ENCODE assay signal across 16 mouse cellular contexts in genomic region chr14:48669541-48670257, GRCm38 (mm10). TPM values are rescaled to one million over a fixed set of nuclear protein-coding genes. Genes with fewer than 3 reads are reported as not detected.
DNase-seq lines count a peak whose midpoint lies in the region; ATAC-seq and TF ChIP-seq lines count a peak whose summit lies in the region.
"Had no signal": no experiment of that assay in that cellular context is flagged by ENCODE, and none has a peak within 500 bp of the region (broad histone marks: within the 10 kb centered on the region; RNA-seq: fewer than 3 reads in every experiment).

No protein-coding gene starts in this region.

- TF ChIP-seq CTCF in thymus, adult 2 months (IDR thresholded peaks at IDR 0.05; ENCODE audit: borderline replicate concordance, control insufficient read depth, extremely low read depth, insufficient read depth, low read length, poor library complexity), result no peak

- peaks cover 49% of the 10 kb centered on the region for H3K4me1 ChIP-seq in midbrain, embryonic 10.5 days
- H3K4me1 ChIP-seq in thymus, adult 2 months (replicated peaks; ENCODE audit: control insufficient read depth, insufficient read depth, low read length), result no peaks in the 10 kb centered on the region
- H3K4me1 ChIP-seq in heart, embryonic 11.5 days (ENCODE audit: control insufficient read depth, insufficient read depth, low read length), result peaks cover 11% of the 10 kb centered on the region

- TF ChIP-seq POLR2A in thymus, adult 2 months (IDR thresholded peaks at IDR 0.05; ENCODE audit: control insufficient read depth, extremely low read depth, insufficient read depth, low read length, poor library complexity), result no peak

- no peak for ATAC-seq in heart, embryonic 11.5 days (replicated peaks; ENCODE audit: insufficient number of reproducible peaks, low FRiP score, low TSS enrichment)
- ATAC-seq: lung, postnatal 0 days had no signal

- under 1% methylated on average over 18 of the region's 18 CpGs for WGBS in midbrain, embryonic 10.5 days
- WGBS in thymus, adult 2 months, result 11% methylated on average over 18 of the region's 18 CpGs
- 3% methylated on average over 18 of the region's 18 CpGs for WGBS in heart, embryonic 11.5 days (ENCODE audit: insufficient replicate concordance)

- peak overlapping the region; percentile 100 for H3K27ac ChIP-seq in midbrain, embryonic 10.5 days (replicated peaks)
- no peak overlapping the region for H3K27ac ChIP-seq in thymus, adult 2 months (ENCODE audit: control insufficient read depth, insufficient read depth, low read length)
- no peak overlapping the region for H3K27ac ChIP-seq in heart, embryonic 11.5 days (ENCODE audit: low read depth, low read length)
- H3K27ac ChIP-seq: heart, embryonic 15.5 days; kidney, embryonic 15.5 days had no signal

- H3K9ac ChIP-seq in heart, embryonic 11.5 days (ENCODE audit: low read depth, low read length), result no peak overlapping the region
- H3K9ac ChIP-seq: heart, embryonic 15.5 days; kidney, embryonic 15.5 days had no signal

- H3K27me3 ChIP-seq in midbrain, embryonic 10.5 days (ENCODE audit: low read depth, poor library complexity, severe bottlenecking), result peaks cover 87% of the 10 kb centered on the region
- H3K27me3 ChIP-seq in thymus, adult 2 months (ENCODE audit: control insufficient read depth, insufficient read depth, low read length), result peaks cover 32% of the 10 kb centered on the region
- peaks cover 80% of the 10 kb centered on the region for H3K27me3 ChIP-seq in heart, embryonic 11.5 days (ENCODE audit: control insufficient read depth, insufficient read depth, low read length)
- H3K27me3 ChIP-seq: CH12.LX had no signal

- no peaks in the 10 kb centered on the region for H3K9me3 ChIP-seq in midbrain, embryonic 10.5 days (replicated peaks)
- no peaks in the 10 kb centered on the region for H3K9me3 ChIP-seq in heart, embryonic 11.5 days (replicated peaks; ENCODE audit: control insufficient read depth, low read length)
- H3K9me3 ChIP-seq: heart, embryonic 15.5 days; kidney, embryonic 15.5 days had no signal

- peak; percentile 10 for DNase-seq in cerebellum, adult 9-11 months
- no peak for DNase-seq in cerebellum, adult 18-20 months
- peak; percentile 36 for DNase-seq in retina, embryonic 14.5 days (ENCODE audit: low spot score)
- DNase-seq in retina, postnatal 1 day, result no peak
- peak; percentile 62 for DNase-seq in midbrain, embryonic 10.5 days (ENCODE audit: low spot score)
- no peak for DNase-seq in thymus, adult 2 months
- no peak for DNase-seq in natural killer cell, adult 2 months (ENCODE audit: low spot score in 2 of 2)
- DNase-seq: gastrocnemius, postnatal 14 days; right cerebral cortex, adult 18-20 months had no signal

- H3K36me3 ChIP-seq in midbrain, embryonic 10.5 days, result peaks cover 9% of the 10 kb centered on the region
- no peaks in the 10 kb centered on the region for H3K36me3 ChIP-seq in thymus, adult 2 months (ENCODE audit: control insufficient read depth, insufficient read depth, low read length)
- no peaks in the 10 kb centered on the region for H3K36me3 ChIP-seq in heart, embryonic 11.5 days (ENCODE audit: control insufficient read depth, insufficient read depth, low read length)
- H3K36me3 ChIP-seq: heart, embryonic 15.5 days; kidney, embryonic 15.5 days had no signal

- no peak overlapping the region for H3K4me2 ChIP-seq in heart, embryonic 11.5 days
- H3K4me2 ChIP-seq: heart, embryonic 15.5 days; kidney, embryonic 15.5 days had no signal

- H3K4me3 ChIP-seq in midbrain, embryonic 10.5 days, result peak overlapping the region; percentile 97
- H3K4me3 ChIP-seq in thymus, adult 2 months (ENCODE audit: control insufficient read depth, insufficient read depth, low read length), result no peak overlapping the region
- no peak overlapping the region for H3K4me3 ChIP-seq in heart, embryonic 11.5 days (ENCODE audit: low read depth, low read length)
- H3K4me3 ChIP-seq: heart, embryonic 15.5 days; kidney, embryonic 15.5 days had no signal

RNA-seq across cellular contexts. Expression of gene Otx2, which starts 3.9 kb away (rescaled TPM):
- 149 and 169 TPM in 2 replicates for polyA plus RNA-seq in midbrain, embryonic 10.5 days (2016; fragmentation: Nextera tagmentation; extraction: Ambion mirVana)
- 0.11 TPM in 1 of 2 replicates, not detected in the other for polyA plus RNA-seq in thymus, adult 2 months (2012; rRNA removed)
- polyA plus RNA-seq in heart, embryonic 11.5 days (2014; fragmentation: Nextera tagmentation; extraction: Ambion mirVana), result 0.52 TPM in 1 of 2 replicates, not detected in the other
- polyA plus RNA-seq: heart, embryonic 15.5 days; kidney, embryonic 15.5 days; liver, adult 2 months; lung, postnatal 0 days; neural tube, embryonic 14.5 days had no signal

Comparison
In these comparisons a context has a peak if more than half of its experiments do, and no peak if none do; other contexts are left out.
1. DNase-seq: peak in cerebellum, adult 9-11 months (single experiment), retina, embryonic 14.5 days (single experiment) and midbrain, embryonic 10.5 days (single experiment); none in cerebellum, adult 18-20 months (0 of 2), retina, postnatal 1 day (single experiment), thymus, adult 2 months (single experiment) and natural killer cell, adult 2 months (0 of 2).
2. RNA of gene Otx2, which starts 3.9 kb away (polyA plus RNA-seq): 149 to 169 TPM in midbrain, embryonic 10.5 days; 0.52 TPM in heart, embryonic 11.5 days and 0.11 TPM in thymus, adult 2 months; every median in the first group is over 10 times any median in the second.